Mouse (Mus musculus) ES-Bruce4 (cell line): ENCODE results near the gene Fam170b.

Source experiments
- CTCF ChIP-seq: IDR thresholded peaks from one replicate; pipeline ENCODE4 v1.8.1; 2011; ENCODE audit warnings: low read depth, low read length
- POLR2A ChIP-seq: IDR thresholded peaks from one replicate; pipeline ENCODE4 v1.8.1; 2011; ENCODE audit warnings: low read length; ENCODE audit not compliant: insufficient read depth

DNA sequence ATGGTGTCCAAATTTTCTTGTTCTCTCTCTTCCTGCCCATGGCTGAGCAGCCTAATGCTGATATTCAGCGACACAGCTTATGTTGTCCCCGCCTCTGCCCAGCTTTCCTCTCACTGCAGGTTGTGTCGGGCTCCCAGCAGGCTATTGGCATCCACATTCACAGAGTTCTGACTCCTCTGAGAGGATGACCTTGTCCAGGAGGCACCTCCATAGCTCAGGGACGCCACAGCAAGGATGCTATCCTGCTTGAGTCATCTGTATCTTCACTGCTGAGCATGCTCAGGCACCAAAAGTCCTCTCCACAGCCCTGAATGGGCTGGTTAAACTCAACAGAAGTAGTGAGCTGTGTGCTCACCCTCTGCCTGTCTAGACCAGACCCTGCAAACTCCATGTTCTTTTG, 18.8 kb upstream of the Fam170b start:
- no peak for TF ChIP-seq POLR2A
- TF ChIP-seq CTCF: no peak
